Mouse (Mus musculus): ENCODE data around the gene S1pr5.
"Not testable (repeated sequence)": the region's sequence is repeated elsewhere in the genome, so short reads cannot be mapped to it uniquely, and the experiment has no call there.

The S1pr5 gene

DNA sequence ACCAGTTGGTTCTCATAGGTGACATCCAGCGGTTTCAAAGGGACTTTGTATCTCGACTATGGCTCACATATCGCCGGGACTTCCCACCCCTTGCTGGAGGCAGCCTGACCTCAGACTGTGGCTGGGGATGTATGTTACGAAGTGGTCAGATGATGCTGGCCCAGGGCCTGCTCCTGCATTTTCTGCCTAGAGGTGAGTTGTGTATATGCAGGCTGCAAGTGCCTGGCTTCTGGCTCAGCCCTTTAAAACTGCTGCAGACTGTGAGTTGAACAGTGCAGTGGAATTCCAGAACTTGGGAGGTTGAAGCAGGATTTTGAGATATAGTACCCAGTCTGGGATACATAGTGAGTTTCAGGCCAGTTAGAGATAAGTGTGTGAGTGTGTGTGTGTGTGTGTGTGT lies 18.6 kb upstream of the S1pr5 start:
- no peak for DNase-seq (ENCODE audit: low spot score)

DNA sequence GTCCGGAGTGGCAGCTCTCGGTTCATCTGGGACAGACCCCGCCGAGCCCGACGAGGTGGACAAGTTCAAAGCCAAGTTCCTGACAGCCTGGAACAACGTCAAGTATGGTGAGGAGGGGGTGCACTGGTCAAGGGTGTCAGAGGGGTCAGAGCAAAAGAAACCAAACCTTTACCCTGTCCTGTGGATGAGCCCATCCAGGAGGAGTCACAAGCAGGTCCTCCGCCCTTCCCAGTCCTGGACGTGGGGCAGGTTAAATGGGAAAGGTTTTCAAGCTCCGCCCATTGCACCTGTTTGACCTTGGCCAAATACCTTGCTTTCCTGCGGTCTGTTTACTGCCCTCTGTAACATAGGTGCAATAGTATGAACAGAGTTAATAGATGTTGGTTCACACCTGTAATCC lies 17.4 kb upstream of the S1pr5 start:
- DNase-seq (ENCODE audit: low spot score): no peak

DNA sequence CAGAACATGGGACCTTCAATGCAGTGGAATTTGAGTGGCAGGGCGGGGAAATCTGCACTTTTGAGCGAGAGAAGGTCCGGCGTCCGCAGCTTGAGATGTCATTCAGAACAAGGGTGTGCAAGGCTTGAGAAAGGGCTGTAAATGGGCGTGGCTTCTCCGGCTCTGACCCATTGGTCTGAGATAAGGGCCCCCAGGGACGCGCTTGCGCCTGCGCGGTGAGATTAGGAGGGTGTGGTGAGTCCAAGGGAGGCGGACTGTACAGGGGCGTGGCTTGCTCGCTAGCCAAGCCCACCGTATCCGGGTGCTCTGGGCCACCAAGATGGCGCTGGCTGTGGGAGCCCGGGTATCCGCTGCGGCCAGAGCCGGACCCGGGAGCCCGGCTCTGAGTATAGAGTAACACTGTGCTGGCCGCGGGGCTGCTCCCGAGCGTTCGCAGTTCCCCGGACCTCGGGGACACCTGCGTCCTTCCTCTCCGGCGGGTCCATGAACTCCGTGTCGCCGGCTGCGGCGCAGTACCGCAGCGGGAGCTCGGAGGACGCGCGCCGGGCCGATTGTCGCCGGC lies 16.8 kb upstream of the S1pr5 start, which contains the start of gene Atg4d:
TSS of gene Atg4d (plus strand) at position 294 of the 562 bp plus-strand sequence.
- DNase-seq (ENCODE audit: low spot score): peak; percentile 99

GRCm38 (mm10) chr9:21264272-21264999 lies 16.2 kb upstream of the S1pr5 start:
- DNase-seq (ENCODE audit: low spot score): no peak

GRCm38 (mm10) chr9:21261831-21262230 lies 13.6 kb upstream of the S1pr5 start:
- DNase-seq (ENCODE audit: low spot score): no peak

DNA sequence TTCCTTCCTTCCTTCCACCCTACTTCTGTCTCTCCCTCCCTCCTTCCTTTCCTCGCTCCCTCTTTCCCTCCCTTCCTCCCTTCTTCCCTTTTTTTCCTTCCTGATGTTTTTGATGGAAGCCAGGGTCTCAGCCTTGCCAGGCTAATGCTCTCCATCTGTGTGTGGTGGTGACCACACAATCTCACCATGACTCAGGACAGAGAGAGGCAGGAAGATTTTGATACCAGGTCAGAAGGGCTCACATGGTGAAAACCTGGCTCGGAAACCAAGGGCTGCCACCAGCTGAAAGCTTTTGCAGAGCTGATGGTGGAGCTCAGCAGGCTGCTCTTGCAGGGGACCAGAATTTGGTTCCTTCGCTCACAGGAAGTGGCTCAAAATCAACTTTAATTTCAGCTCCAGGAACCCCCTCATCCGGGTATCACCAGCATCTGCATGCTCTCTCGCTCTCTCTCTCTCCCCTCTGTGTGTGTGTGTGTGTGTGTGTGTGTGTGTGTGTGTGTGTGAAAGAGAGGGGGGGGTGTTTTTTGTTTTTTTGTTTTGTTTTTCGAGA lies 12.3 kb upstream of the S1pr5 start:
- DNase-seq (ENCODE audit: low spot score): no peak

GRCm38 (mm10) chr9:21256349-21256748 lies 8.1 kb upstream of the S1pr5 start:
- not testable (repeated sequence) for DNase-seq (ENCODE audit: low spot score)

- DNase-seq (ENCODE audit: low spot score): no peak
These were observed 6.4 kb upstream of the S1pr5 start for GRCm38 (mm10) chr9:21254690-21255089.

DNA sequence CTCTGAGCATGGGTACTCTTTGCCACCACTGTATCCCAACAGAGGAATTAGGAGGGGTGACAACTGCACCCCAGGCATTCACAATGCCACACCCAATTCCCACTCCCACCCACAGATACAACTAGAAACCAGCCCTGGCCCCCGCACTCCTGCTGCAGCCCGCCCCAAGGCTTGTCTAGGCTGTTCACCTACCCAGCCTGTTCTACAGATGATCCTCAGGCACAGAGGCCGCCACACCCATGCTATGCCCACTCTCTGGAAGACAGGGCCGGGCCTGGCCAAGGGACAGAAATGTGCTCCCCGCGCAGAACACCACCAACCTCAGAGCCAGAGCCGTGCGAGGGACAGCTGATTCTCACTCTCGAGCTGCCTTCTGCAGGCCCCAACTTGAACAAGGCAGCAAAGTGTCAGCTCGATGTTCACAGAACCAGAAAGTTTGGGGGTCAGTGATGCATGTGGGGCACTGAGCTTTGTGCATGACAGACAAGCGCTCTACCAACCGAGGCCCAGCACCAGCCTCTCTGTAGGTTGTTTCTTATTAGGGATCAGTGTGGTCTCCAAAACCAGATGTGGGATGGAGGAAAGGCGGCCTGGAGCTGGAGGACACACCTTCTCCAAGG lies 3.0 kb upstream of the S1pr5 start:
- DNase-seq (ENCODE audit: low spot score): no peak

DNA sequence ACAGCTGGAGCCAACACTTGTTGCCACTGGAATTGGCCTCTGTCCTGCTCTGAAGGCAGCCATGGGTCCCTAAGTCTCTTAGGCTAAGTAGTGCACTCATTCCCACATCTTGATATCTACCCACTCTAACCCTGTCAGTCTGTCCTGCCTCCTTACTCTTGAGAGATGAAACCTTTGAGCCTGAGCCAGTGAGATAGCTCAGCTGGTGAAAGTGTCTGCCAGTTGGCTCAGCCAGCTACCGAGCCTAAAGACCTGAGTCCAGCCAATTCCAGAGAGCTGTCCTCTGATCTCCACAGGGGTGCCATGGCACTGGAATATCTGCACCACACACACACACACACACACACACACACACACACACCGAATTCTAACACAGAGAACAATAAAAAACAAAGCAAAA lies 2.3 kb upstream of the S1pr5 start:
- DNase-seq (ENCODE audit: low spot score): no peak

DNA sequence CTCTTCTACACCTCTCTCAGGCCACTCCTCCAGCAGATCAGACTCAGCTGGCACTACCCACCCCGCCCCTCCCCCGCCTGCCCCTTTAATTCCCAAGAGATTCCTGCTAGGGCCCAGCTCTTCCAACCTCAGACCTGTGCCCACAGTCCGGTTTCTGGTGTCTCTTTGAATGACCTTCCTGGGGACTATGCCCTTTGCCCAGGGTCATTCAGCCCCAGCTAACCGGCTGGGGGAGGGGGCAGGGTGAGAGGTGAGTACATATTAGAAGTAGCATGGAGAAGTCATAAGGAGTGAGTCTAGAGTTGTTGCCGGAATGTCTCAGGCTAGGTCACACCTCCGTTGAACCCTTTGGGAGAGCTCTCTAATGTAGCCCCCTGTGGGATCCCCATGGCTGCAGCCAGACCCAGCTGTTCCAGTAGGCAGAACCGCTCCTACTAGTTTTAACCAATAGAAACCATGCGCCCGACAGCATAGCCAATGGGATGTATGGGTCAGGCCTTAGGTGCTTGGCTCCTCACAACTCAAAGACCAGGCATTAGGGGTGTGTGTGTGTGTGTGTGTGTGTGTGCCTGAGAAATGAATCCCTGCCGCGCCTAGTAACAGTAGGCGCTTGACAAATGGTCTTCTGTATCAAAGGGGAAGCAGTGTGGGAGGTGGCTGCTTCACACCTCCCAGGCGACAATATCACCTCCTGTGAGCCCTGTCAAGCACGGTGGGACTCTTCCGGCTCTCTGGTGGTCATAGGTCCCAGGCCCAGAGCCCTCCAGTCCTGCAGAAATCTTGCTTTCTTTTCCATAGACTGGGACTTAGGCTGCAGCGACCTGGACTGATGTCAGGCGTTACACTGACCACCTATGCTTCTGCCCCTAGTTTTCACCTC lies 1.6 kb upstream of the S1pr5 start:
- DNase-seq (ENCODE audit: low spot score): no peak

GRCm38 (mm10) chr9:21246342-21246741 lies 1.9 kb downstream of the S1pr5 start:
- no peak for DNase-seq (ENCODE audit: low spot score)

DNA sequence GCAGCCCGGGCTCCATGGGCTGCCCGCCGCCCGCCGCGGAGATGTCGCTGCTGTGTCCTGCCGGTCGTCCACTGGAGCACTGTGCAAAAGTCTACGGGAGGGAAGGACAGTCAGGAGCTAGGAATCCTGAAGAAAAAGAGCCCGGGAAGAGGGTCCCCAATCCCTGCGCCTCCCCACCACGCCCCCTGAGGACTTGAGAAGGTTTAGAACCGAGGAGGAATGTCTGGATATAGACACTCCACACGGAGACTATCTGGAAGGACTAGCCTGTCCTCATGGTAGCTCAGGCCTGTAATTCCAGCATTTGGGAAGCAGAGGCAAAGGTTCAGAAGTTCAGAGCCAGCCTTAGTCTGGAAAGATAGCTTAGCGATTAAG lies 3.1 kb downstream of the S1pr5 start:
- no peak for DNase-seq (ENCODE audit: low spot score)

DNA sequence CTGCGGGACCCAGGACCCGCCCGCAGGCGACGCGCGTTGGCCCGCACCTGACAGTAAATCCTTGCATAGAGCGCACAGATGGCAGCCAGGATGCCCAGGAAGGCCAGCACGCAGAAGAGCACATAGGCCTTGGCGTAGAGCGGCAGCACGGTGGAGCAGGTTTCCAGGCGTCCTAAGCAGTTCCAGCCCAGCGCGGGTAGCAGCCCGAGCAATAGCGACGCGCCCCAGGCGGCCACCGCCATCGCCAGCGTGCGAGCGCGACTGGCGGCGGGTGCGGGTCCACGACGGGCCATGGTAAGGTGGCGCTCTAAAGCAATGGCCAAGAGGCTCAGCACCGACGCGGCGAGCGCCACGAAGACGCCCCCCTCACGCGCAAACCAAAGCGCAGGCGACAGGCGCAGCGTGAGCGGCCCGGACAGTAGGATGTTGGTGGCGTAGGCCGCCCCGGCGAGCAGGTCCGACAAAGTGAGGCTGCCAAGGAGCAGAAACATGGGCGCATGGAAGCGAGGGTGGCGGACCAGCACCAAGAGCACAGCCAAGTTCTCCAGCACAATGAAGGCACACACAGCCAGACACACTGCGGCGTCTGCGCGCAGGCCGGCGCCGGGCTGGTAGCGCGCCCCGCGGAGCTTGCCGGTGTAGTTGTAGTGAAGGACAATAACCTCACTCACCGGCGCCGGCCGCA lies 3.7 kb downstream of the S1pr5 start:
- no peak for DNase-seq (ENCODE audit: low spot score)

GRCm38 (mm10) chr9:21243826-21244427 lies 4.3 kb downstream of the S1pr5 start:
- no peak for DNase-seq (ENCODE audit: low spot score)

DNA sequence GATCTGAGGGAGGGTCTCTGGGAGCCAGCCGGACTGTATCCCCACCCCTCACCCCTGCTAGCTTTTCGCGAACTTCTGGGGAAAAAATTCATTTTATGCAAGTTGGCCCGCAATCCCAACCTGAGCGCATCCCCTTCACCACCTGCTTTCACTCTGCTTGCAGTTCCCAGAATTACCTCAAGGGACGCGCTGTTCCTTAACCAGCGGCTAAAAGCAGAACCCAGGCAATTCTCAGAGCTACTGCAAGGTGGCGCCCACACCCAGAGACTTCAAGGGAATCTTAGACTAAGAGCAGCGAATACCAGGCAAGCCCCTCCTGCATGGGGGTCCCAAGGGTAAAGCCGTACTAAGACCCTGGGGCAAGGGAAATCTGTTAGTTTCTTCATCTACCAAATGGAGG lies 6.9 kb downstream of the S1pr5 start:
- DNase-seq (ENCODE audit: low spot score): peak; percentile 72

DNA sequence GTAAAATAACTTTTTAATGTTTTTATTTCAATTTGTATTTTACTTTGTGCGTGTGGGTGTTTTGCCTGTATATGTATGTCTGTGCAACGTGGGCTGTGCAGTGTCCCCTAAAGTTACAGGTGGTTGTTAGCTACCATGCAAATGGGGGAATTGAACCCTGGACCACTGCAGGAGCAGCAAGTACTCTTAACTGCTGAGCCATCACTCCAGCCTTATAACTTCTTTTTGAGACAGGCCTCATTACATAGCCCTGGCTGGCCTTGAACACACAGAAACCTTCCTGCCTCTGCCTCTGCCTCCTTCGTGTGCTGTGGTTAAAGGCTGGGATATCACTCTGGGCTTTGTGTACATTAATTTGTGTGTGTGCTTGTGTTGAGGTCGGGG lies 8.8 kb downstream of the S1pr5 start:
- DNase-seq (ENCODE audit: low spot score): no peak

- DNase-seq (ENCODE audit: low spot score): peak; percentile 85
These were observed 9.3 kb downstream of the S1pr5 start, which contains the start of gene Keap1 for GRCm38 (mm10) chr9:21238733-21239464. Keap1 (minus strand) TSS chr9:21239361.

- DNase-seq (ENCODE audit: low spot score): no peak
These were observed 10.1 kb downstream of the S1pr5 start for GRCm38 (mm10) chr9:21238004-21238732.
